Mouse (Mus musculus): Measurements from ENCODE around the gene Gm17581.
"Not testable (repeated sequence)": the region's sequence is repeated elsewhere in the genome, so short reads cannot be mapped to it uniquely, and the experiment has no call there.

Gene Gm17581

DNA sequence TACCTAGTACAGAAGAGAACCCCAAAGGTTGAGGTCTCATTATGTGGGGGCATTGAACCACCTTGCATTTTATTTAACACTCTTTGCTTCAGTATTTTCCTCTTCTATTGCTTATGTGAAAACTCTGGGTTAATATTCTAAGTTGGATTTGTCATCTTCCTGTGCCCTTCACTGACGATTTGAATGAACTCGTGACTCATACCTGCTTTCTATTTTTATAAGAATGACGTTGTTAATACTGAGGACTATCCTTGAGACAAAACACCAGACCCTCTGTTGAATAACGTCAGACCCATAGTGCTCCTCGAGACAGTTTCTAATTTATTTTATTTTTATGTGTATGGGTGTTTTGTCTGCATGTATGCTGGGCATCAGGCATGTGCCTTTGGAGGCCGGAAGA is 1.3 kb upstream of the Gm17581 start:
- no peak for DNase-seq

GRCm38 (mm10) chr2:155735080-155735479 is 586 bp downstream of the Gm17581 start:
- DNase-seq: no peak

DNA sequence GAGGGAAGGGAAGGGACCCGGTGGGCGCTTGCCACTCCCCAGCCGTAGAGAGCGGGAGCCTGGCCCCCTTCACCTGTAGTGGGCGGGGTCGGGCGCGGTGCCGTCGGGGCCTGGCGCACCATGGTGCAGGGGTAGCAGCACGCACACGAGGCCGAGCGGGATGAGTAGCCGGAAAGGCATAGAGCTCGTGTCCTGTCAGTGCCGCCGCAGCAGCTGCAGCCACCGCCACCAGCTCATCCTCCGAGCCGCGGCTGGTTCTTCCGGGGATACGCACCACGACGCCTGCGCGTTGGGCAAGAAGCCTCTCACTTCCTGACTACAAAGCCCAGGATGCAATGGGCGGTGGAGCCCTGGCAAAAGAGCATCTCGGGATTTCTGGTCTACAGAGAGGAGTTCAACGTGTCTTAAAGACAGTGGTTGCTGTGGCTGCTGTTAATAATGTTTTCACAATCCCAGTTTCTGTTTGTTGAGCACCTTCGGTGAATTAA is 6.5 kb downstream of the Gm17581 start, which contains the start of gene Edem2:
Gene Edem2 (minus strand): TSS at position 318 of the 488 bp plus-strand sequence.
- DNase-seq: peak; percentile 95 to 96

DNA sequence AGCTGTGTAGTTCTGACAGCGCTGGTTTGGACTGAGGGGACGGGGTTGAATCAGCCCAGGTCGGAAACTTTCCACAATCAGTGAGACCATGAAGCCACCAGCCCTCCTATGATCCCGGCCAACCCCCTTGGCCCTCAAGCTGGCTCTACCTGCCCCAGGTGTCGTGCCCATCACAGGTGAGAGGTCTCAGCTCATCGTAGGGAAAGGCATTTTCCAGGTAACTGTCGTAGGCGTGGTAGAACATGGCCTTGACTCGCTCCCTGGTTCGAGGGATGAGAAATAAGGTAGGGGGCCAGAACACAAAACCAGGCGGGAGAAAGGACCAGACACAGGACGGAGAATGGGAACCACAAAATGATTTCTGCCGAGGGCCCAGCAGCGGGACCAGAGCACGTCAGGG is 6.9 kb downstream of the Gm17581 start:
- DNase-seq: peak; percentile 3

DNA sequence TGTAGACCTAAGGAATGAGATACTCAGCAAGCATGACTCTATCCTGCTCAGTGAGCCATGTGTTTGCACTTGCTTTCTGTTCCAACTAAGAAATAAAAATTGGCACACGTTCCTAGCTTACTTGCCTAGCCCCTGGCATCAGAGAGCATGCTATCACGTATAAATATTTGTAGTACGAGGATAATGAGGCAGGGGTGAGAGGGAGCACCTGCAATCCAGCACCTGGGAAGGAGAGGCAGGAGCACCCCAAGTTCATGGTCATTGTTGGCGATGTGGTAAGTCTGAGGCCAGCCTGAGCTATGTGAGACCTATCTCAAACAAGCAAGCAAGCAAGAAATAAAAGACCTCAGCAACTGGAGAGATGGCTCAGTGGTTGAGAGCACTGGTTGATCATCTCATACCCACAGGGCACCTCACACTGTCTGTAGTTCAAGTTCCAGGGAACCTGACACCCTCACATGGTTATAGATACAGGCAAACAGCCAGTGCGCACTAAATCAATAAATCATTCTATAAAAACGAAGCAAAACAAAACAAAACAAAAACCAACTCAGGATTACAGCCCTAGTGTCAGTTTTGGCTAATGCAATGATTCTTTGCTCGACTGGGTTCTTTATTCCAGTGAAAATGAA is 7.8 kb downstream of the Gm17581 start:
- no peak for DNase-seq

DNA sequence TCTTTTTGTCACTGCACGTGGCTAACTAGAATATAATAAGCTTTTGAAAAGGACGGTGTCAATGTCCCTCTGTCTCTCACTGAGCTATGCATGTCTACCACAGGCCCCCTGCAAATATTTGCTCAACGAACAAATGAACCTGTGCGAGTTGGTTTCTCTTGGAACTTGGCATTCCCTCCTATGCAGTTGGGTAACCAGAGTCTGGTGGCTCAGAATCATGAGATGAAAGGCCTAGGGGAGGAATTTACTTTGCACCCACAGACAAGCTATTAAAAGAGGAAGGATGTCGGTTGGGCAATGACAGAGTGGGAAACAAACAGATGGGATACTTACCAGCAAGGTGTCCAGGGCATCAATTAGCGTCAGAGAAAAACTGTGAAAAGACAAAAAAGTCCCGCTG is 9.4 kb downstream of the Gm17581 start:
- DNase-seq: no peak

- no peak for DNase-seq
Measured at GRCm38 (mm10) chr2:155724526-155724925, 11.1 kb downstream of the Gm17581 start.

- no peak for DNase-seq
Measured at GRCm38 (mm10) chr2:155724036-155724435, 11.6 kb downstream of the Gm17581 start.

DNA sequence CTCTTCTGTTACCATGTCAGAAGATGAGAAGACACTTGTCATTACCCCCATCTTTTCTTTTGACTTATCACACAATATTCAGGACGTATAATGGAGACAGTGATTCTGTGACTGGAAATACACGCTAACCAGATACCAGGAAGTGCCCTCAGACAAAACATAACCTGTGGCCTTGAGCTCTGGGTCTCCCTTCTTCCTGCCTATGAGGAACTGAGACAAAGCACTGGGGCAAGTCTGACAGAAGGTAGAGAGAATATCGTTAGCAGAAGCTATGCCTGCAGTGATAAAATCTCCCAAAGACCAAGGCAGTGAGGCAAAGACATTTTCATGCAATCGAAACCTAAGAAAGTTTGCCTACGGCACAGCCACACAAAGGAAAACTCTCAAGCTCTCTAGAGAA is 15.1 kb downstream of the Gm17581 start:
- DNase-seq: peak; percentile 3 to 10

DNA sequence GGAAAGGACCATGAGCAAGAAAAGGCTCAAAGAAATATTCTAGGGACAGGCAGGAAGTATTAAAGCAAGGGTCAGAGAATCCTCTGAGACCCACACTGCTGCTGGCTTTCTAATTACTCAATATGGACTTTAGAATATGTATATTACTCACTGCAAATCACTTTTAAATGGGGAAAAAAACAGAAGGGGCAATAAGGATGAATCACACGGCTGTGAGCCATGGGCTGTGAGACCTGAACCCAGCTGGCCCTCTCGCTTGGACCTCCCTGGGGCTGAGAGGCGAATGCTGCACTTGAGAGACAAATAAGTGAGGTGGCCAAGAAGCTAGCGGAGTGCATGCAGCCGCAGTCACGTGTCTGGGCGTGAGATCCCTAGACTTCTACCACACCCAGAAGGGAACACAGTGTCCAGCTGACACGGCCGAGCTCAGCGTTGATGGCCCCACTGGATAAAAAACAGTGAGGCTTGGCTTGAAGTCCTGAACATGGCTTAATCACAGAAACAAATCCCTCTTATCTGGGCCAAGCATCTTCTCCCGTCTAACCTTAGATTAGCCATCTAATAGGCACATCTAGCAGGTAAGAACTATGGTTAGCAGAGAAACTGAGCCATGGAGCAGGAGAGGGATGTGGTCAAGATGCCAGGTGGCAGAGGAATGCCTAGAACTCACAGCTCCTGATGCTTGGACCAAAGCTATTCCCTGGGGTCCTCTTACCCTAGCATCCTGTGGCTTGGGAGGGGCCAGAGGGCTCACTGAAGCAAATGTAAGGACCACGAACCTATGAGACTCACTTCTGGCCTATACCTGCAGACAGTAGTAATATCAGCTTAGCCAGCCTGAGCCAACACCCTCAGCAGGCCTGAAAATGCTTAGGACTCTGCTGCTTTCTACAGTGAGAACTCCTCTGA is 18.3 kb downstream of the Gm17581 start:
- no peak for DNase-seq

DNA sequence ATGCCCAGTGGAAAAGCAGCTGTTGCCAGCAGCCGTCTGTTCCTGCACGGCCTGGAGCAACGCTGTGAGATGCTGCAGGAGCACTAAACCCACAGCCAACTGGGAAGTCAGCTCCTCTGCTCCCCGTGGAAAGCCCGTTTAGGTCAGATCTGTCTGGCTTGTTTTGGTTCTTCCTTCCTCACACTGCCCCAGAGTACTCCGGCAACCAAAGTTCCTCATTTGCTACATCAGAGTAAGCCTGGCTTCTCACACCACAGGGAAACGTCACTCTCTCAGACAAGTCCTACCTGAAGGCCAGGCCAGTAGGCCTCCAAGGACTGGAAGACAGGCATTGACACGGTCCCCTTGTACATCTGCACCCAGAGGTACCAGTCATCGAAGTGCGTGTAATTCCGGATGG is 25.1 kb downstream of the Gm17581 start:
- DNase-seq: no peak

GRCm38 (mm10) chr2:155707251-155707650 is 28.4 kb downstream of the Gm17581 start:
- DNase-seq: no peak

DNA sequence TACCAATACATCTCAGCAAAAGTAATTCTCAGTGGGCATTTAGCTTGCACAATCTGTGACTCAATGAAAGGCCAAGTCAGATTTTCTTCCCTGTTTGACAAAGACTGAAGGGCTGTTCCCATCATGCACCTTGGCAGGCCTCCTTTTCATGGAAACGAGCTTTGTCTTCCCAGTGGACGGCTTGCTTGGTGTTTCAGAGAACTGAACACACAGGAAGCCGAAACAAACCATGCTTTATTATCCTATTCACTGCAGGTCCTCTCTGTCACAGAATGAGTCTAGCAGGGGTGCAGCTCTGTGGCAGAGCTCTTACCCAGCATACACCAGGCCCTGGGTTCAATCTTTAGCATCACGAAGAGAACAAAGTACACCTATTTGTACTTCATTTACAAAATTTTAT is 32.0 kb downstream of the Gm17581 start:
- no peak for DNase-seq

GRCm38 (mm10) chr2:155701399-155701919 is 34.2 kb downstream of the Gm17581 start:
- DNase-seq: no peak

- not testable (repeated sequence) for DNase-seq
Measured at GRCm38 (mm10) chr2:155698443-155698842, 37.2 kb downstream of the Gm17581 start.

DNA sequence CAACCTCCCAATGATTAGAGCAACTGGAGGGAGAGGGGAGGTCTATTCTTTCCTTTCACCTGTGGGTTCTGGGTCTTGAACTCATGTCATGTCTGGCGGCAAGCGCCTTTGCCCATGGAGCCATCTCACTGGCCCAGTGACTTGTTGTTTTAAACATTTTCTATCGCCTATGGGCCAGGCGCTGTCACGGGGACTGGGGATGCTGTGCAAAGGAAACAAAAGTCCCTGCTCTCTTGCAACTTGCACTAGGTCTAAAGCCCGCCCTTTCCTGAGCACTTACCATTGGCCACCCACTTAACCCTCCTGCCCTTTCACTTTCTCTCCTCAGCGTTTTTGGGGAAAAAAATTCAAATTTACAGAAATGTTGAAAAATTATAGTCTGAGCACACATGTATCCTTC is 38.8 kb downstream of the Gm17581 start:
- no peak for DNase-seq

GRCm38 (mm10) chr2:155696091-155696558 is 39.5 kb downstream of the Gm17581 start:
- DNase-seq: peak; percentile 92

DNA sequence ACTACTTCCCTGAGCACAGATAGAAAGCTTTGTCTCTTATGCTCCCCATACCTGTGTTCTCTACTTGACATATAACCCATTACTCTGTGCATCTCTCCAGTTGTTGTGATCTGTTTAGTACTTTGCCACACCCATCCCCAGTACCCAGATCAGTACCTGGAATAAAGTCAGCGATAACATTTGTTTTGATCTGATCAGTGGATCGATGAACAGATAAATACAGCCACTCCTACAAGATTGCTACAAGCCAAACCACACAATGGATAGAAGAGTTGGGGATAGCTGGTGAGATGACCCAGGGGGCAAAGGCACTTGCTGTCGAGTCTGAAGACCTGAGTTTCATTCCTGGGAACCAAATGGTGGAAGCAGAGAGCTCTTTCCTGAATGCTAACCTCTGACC is 40.4 kb downstream of the Gm17581 start:
- no peak for DNase-seq

DNA sequence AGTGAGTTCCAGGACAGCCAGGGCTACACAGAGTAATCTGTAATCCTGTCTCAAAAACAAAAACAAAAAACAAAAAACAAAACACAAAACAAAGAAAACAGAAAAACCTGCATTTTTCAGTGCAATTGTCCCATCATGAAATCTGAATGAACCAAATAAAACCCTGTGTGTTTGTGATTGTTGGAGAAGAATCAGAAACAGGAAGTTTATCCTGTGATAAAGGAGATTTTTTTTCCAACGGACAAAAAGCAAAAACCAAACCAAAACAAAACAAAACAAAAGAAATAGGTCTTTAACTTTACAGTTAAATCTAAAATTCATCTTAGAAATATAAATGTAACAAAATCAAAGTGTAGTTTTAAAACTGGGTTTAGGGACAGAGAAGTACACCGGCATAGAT is 41.1 kb downstream of the Gm17581 start:
- DNase-seq: no peak

DNA sequence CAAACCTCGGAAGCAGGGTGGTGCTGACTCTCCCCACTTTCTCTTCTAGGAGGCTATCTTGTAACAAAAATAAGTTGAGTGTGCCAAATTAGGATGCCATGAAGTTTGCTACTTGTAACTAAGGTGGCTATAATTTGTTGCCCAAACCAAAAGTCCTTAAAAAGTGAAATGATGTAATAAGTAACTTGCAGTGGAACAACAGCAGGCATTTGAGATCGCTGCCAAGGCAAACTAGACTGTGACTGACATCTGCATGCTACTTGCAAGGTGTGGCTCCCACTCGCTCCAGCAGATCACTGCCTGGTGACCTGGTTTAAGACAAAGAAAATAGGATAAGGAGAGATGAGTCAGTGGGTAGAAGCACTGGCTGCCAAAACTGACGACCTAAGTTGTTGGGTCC is 42.5 kb downstream of the Gm17581 start:
- no peak for DNase-seq

- peak; percentile 97 to 98 for DNase-seq
Measured at GRCm38 (mm10) chr2:155691723-155692493, 43.8 kb downstream of the Gm17581 start, which contains the start of gene Trpc4ap. TSS of gene Trpc4ap (minus strand) at chr2:155692384.

DNA sequence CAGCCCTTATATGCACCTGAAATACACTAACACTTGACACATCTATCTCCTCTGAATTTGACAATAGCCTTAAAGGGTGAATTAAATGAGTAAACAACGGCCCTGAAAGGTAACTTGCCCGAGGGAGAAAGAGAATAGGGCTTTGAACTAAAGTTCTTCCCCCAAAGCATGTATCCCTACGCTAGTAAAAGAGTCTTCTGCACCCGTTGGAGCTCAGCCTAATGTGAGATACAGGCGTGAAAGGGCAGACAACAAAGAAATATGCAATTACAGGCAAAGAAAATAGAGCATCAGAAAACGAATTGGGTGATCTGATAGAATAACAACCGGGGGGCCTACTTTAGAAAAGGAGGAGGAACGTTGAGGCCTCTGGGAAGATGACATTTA is 44.3 kb downstream of the Gm17581 start:
- no peak for DNase-seq

DNA sequence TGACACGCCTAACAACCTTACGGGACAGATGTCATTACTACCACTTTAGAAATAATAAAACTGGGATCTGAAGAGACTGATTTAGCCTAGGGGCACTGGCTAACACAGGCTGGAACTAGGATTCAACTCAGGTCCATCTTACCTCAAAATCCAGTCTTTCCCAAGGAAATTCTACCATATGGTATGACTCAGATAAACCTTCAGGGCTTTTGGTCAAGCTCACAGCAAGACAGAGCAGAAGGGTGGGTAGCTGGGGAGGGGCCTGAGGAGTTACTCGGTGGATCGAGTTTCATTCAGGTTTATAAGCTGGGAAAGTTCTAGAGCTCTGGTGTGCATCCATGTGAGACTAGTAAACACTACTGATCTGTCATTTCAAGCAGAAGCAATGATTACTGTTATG is 46.5 kb downstream of the Gm17581 start:
- DNase-seq: no peak

Data from B cell, adult 2 months (primary cell).